Mouse (Mus musculus): Measurements from ENCODE around the gene Srl. TPM values are rescaled to one million over a fixed set of nuclear protein-coding genes. Genes with fewer than 3 reads are reported as not detected.

Gene Srl
- polyA plus RNA-seq, 1 experiment from 2014 or later = 18.2 TPM

GRCm38 (mm10) chr16:4557085-4557484 is 15.5 kb upstream of the Srl start:
- H3K4me3 ChIP-seq (ENCODE audit: low read length) = peak overlapping the region; percentile 85
- H3K27ac ChIP-seq (ENCODE audit: low read length) = peak overlapping the region; percentile 97
- peaks cover 2% of the 10 kb centered on the region; the same call in 1 of the 2 replicates for H3K36me3 ChIP-seq (ENCODE audit: insufficient read depth, low read length)
- H3K9me3 ChIP-seq (ENCODE audit: low read length) = no peaks in the 10 kb centered on the region
- peaks cover 32% of the 10 kb centered on the region for H3K4me1 ChIP-seq (ENCODE audit: insufficient read depth, low read length)
- peak overlapping the region; percentile 93 for H3K4me2 ChIP-seq (replicated peaks; ENCODE audit: low read depth, low read length)
- H3K27me3 ChIP-seq (ENCODE audit: insufficient read depth, low read length) = no peaks in the 10 kb centered on the region
- no peak for ATAC-seq (ENCODE audit: low FRiP score, low TSS enrichment)
- peak overlapping the region; percentile 82 for H3K9ac ChIP-seq (replicated peaks; ENCODE audit: low read length)
- WGBS = 50% methylated on average over 1 of the region's 1 CpGs

GRCm38 (mm10) chr16:4555555-4555954 is 13.9 kb upstream of the Srl start:
- peaks cover 13% of the 10 kb centered on the region; the same call in 1 of the 2 replicates for H3K36me3 ChIP-seq (ENCODE audit: insufficient read depth, low read length)
- peaks cover 32% of the 10 kb centered on the region for H3K4me1 ChIP-seq (ENCODE audit: insufficient read depth, low read length)

DNA sequence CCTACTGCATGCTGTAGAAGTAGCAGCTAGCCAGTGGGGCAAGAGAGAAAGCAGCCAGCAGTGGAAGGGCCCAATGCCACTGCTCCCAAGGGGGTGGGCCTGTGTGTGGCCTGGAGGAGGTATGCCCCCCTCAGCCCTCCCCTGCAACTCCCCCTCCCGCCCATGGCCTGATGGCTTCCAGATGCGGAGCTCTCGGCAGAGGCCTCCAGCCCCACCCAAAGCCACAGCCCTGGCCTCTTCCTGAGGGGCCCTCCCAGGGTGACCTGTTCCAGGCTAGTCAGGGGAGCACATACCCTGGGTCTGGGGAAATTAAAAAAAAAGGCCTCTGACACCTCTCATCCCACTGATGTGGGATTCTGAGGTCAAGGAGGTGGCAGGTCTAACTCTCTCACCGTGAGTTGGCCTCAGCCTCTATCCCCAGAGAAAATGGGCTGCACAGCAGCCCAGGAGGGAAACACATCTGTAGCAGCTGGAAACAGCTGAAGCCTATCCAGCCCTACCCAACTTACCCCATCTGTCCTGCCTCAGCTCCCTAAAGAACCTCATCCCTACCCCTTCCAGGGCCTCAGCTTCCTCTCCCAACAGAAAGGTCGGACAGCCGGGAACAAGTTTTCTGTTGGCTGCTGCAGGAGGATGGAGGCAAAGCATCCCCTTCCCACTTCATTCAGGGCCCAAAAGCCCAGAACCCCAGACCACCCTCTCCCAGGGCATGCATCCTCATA is 11.4 kb upstream of the Srl start:
- peak overlapping the region; percentile 57 for H3K27ac ChIP-seq (ENCODE audit: low read length)
- 27% methylated on average over 6 of the region's 6 CpGs for WGBS
- H3K4me2 ChIP-seq (replicated peaks; ENCODE audit: low read depth, low read length) = peak overlapping the region; percentile 26
- no peaks in the 10 kb centered on the region for H3K9me3 ChIP-seq (ENCODE audit: low read length)
- ATAC-seq (ENCODE audit: low FRiP score, low TSS enrichment) = peak; percentile 42
- H3K27me3 ChIP-seq (ENCODE audit: insufficient read depth, low read length) = no peaks in the 10 kb centered on the region
- H3K36me3 ChIP-seq (ENCODE audit: insufficient read depth, low read length) = peaks cover 24% of the 10 kb centered on the region
- H3K4me3 ChIP-seq (ENCODE audit: low read length) = no peak overlapping the region
- peaks cover 32% of the 10 kb centered on the region for H3K4me1 ChIP-seq (ENCODE audit: insufficient read depth, low read length)
- H3K9ac ChIP-seq (replicated peaks; ENCODE audit: low read length) = peak overlapping the region; percentile 18

More at GRCm38 (mm10) chr16:4555555-4555954, 13.9 kb upstream of the Srl start:
- 93% methylated on average over 1 of the region's 1 CpGs for WGBS
- no peak overlapping the region for H3K4me2 ChIP-seq (replicated peaks; ENCODE audit: low read depth, low read length)
- no peaks in the 10 kb centered on the region for H3K27me3 ChIP-seq (ENCODE audit: insufficient read depth, low read length)
- no peak overlapping the region for H3K9ac ChIP-seq (replicated peaks; ENCODE audit: low read length)
- ATAC-seq (ENCODE audit: low FRiP score, low TSS enrichment) = no peak
- H3K4me3 ChIP-seq (ENCODE audit: low read length) = no peak overlapping the region
- no peak overlapping the region for H3K27ac ChIP-seq (ENCODE audit: low read length)
- H3K9me3 ChIP-seq (ENCODE audit: low read length) = no peaks in the 10 kb centered on the region

DNA sequence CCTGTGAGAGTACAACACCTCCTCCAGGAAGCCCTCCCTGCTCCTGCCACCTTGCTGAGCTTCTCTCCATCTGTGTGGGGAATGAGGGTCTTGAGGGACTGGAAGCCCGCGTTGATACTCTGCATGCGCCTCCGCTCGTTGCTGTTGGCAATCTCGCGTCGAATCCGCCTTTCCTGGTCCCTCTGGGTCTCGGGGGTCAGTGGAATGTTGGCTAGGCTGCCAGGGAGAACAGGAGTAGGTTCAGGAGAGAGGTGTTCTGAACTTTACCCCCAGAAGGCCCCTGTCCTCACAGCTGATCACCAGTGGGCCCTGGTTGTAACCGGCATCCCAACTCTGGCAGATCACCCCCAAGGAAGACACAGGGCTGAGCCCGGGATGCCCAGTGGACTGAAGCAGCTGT is 10.3 kb upstream of the Srl start:
- Histone ChIP-seq H3K4me2 (replicated peaks; ENCODE audit: low read depth, low read length) (no peak overlapping the region), H3K9ac (replicated peaks; ENCODE audit: low read length) (no peak overlapping the region), H3K4me3 (ENCODE audit: low read length) (no peak overlapping the region), H3K9me3 (ENCODE audit: low read length) (no peaks in the 10 kb centered on the region), H3K27me3 (ENCODE audit: insufficient read depth, low read length) (no peaks in the 10 kb centered on the region), H3K27ac (ENCODE audit: low read length) (no peak overlapping the region), H3K4me1 (ENCODE audit: insufficient read depth, low read length) (peaks cover 22% of the 10 kb centered on the region), H3K36me3 (ENCODE audit: insufficient read depth, low read length) (peaks cover 32% of the 10 kb centered on the region)
- ATAC-seq (ENCODE audit: low FRiP score, low TSS enrichment) = no peak
- WGBS = 90% methylated on average over 12 of the region's 12 CpGs

GRCm38 (mm10) chr16:4551056-4551455 is 9.4 kb upstream of the Srl start:
- no peaks in the 10 kb centered on the region for H3K27me3 ChIP-seq (ENCODE audit: insufficient read depth, low read length)
- no peak overlapping the region for H3K4me2 ChIP-seq (replicated peaks; ENCODE audit: low read depth, low read length)
- peaks cover 37% of the 10 kb centered on the region for H3K36me3 ChIP-seq (ENCODE audit: insufficient read depth, low read length)
- no peak overlapping the region for H3K4me3 ChIP-seq (ENCODE audit: low read length)
- no peaks in the 10 kb centered on the region for H3K9me3 ChIP-seq (ENCODE audit: low read length)
- peak; percentile 52; the same call in 1 of the 2 replicates for ATAC-seq (ENCODE audit: low FRiP score, low TSS enrichment)
- H3K27ac ChIP-seq (ENCODE audit: low read length) = no peak overlapping the region
- WGBS = 33% methylated on average over 13 of the region's 13 CpGs
- 0 out of 2 replicates have a peak overlapping the region, but pooled peaks have one; percentile 9 for H3K9ac ChIP-seq (replicated peaks; ENCODE audit: low read length)
- H3K4me1 ChIP-seq (ENCODE audit: insufficient read depth, low read length) = peaks cover 16% of the 10 kb centered on the region

DNA sequence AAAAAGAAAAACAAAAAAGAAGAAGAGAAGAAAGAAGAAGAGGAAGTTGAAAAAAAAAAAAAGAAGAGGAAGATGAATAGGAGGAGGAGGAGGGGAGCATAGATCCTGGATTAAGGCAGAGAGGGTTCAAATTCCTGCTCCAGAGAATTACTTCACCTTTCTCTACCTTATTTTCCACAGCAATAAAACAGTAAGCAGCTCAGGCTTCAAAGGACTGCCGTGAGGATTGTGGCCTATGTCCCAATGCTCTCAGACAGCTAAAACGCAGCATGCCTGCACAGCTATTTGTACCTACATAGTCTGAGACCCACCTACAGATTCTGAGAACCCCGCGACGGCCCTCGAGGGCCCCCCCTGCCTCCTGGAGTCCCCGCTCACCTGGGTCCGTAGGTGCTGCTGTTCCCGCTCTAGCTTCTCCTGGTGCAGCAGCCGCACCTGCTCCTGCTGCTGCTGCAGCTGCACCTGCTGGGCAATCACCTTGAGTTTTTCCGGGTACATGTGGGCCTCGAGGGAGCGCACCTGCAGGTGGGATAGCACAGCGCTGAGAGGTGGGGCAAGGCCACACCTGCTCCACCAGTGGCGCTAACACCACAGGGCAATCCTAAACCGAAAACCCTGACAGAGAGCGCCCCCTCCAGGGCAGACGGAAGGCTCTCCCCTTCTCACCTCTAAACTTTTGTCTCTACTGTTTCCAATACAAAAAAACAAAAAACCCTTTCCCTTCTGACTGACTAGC is 7.5 kb upstream of the Srl start:
- no peak for ATAC-seq (ENCODE audit: low FRiP score, low TSS enrichment)

DNA sequence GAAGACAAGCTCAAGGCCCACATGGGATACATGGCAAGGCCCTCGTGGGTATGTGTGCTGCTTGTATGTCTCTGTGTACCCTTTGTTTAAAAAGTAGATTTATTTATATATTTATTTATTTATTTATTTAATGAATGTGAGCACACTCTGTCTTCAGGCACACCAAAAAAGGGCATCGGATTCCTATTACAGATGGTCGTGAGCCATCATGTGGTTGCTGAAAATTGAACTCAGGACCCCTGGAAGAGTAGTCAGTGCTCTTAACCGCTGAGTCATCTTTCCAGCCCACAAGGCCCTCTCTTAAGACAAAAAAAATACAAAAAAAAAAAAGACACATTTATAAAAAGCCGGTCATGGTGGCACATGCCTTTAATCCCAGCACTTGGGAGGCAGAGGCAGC is 6.0 kb upstream of the Srl start:
- Histone ChIP-seq H3K4me1 (ENCODE audit: insufficient read depth, low read length) (peaks cover 2% of the 10 kb centered on the region), H3K27me3 (ENCODE audit: insufficient read depth, low read length) (no peaks in the 10 kb centered on the region), H3K4me2 (replicated peaks; ENCODE audit: low read depth, low read length) (no peak overlapping the region), H3K4me3 (ENCODE audit: low read length) (no peak overlapping the region), H3K9ac (replicated peaks; ENCODE audit: low read length) (no peak overlapping the region), H3K27ac (ENCODE audit: low read length) (no peak overlapping the region), H3K36me3 (ENCODE audit: insufficient read depth, low read length) (peaks cover 53% of the 10 kb centered on the region), H3K9me3 (ENCODE audit: low read length) (no peaks in the 10 kb centered on the region)
- 85% methylated on average over 5 of the region's 5 CpGs for WGBS
- no peak for ATAC-seq (ENCODE audit: low FRiP score, low TSS enrichment)

More for the DNA sequence above, 7.5 kb upstream of the Srl start:
- no peaks in the 10 kb centered on the region for H3K9me3 ChIP-seq (ENCODE audit: low read length)
- 84% methylated on average over 18 of the region's 18 CpGs for WGBS
- H3K4me2 ChIP-seq (replicated peaks; ENCODE audit: low read depth, low read length) = no peak overlapping the region
- H3K27me3 ChIP-seq (ENCODE audit: insufficient read depth, low read length) = no peaks in the 10 kb centered on the region
- H3K36me3 ChIP-seq (ENCODE audit: insufficient read depth, low read length) = peaks cover 52% of the 10 kb centered on the region
- no peak overlapping the region for H3K9ac ChIP-seq (replicated peaks; ENCODE audit: low read length)
- no peak overlapping the region for H3K4me3 ChIP-seq (ENCODE audit: low read length)
- no peak overlapping the region for H3K27ac ChIP-seq (ENCODE audit: low read length)
- H3K4me1 ChIP-seq (ENCODE audit: insufficient read depth, low read length) = peaks cover 16% of the 10 kb centered on the region

GRCm38 (mm10) chr16:4546838-4547237 is 5.2 kb upstream of the Srl start:
- Histone ChIP-seq H3K4me2 (replicated peaks; ENCODE audit: low read depth, low read length) (no peak overlapping the region), H3K9ac (replicated peaks; ENCODE audit: low read length) (no peak overlapping the region), H3K36me3 (ENCODE audit: insufficient read depth, low read length) (peaks cover 52% of the 10 kb centered on the region), H3K27ac (ENCODE audit: low read length) (no peak overlapping the region), H3K4me3 (ENCODE audit: low read length) (no peak overlapping the region), H3K9me3 (ENCODE audit: low read length) (no peaks in the 10 kb centered on the region), H3K4me1 (ENCODE audit: insufficient read depth, low read length) (peaks cover 5% of the 10 kb centered on the region; the same call in 1 of the 2 replicates), H3K27me3 (ENCODE audit: insufficient read depth, low read length) (no peaks in the 10 kb centered on the region)
- 96% methylated on average over 8 of the region's 8 CpGs for WGBS
- no peak for ATAC-seq (ENCODE audit: low FRiP score, low TSS enrichment)

DNA sequence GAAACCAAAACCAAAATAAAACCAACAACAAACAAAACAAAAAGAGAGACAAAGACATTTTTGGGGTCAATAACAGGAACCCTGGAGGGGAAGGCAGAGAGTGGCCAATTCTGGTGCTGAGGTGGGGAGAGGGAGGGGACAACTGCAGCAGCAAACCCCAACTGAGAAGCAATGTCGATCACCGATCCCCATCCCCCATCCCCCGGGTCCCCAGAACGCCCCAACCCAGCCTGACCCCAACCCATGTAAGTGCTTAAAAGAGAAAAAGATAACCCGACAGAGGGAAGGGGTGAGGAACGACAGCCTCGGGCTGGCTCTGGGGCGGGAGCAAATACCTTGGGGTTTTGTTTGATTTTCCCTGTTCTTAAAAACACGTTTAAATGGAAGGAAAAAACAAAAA is 3.2 kb upstream of the Srl start:
- no peak overlapping the region for H3K4me3 ChIP-seq (ENCODE audit: low read length)
- H3K4me1 ChIP-seq (ENCODE audit: insufficient read depth, low read length) = peaks cover 5% of the 10 kb centered on the region; the same call in 1 of the 2 replicates
- no peak overlapping the region for H3K9ac ChIP-seq (replicated peaks; ENCODE audit: low read length)
- WGBS = 71% methylated on average over 9 of the region's 9 CpGs
- no peaks in the 10 kb centered on the region for H3K27me3 ChIP-seq (ENCODE audit: insufficient read depth, low read length)
- H3K9me3 ChIP-seq (ENCODE audit: low read length) = no peaks in the 10 kb centered on the region
- no peak for ATAC-seq (ENCODE audit: low FRiP score, low TSS enrichment)
- no peak overlapping the region for H3K4me2 ChIP-seq (replicated peaks; ENCODE audit: low read depth, low read length)
- H3K27ac ChIP-seq (ENCODE audit: low read length) = no peak overlapping the region
- peaks cover 42% of the 10 kb centered on the region for H3K36me3 ChIP-seq (ENCODE audit: insufficient read depth, low read length)

DNA sequence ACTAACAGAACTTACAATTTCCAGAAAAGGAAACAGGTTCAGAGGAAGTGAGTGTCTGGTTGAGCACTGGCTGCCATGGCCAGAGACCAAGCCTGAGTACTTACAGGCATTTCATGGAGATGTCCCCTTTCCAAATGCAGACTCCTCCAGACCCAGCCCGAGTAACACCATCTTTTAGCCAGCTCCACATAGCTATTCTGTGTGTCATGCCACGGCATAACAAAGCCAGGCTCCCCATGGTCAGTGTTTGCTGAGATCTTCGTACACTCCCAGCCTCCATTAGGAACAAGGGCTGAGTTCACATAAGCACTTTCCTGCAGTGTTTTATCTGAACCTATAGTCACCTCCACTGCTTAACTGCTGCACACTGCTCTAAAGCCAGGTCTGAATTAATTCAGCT is 1.6 kb upstream of the Srl start:
- ATAC-seq (ENCODE audit: low FRiP score, low TSS enrichment) = no peak
- peaks cover 31% of the 10 kb centered on the region for H3K36me3 ChIP-seq (ENCODE audit: insufficient read depth, low read length)
- H3K4me2 ChIP-seq (replicated peaks; ENCODE audit: low read depth, low read length) = no peak overlapping the region
- no peak overlapping the region for H3K4me3 ChIP-seq (ENCODE audit: low read length)
- WGBS = 74% methylated on average over 3 of the region's 3 CpGs
- no peak overlapping the region for H3K9ac ChIP-seq (replicated peaks; ENCODE audit: low read length)
- H3K27me3 ChIP-seq (ENCODE audit: insufficient read depth, low read length) = no peaks in the 10 kb centered on the region
- H3K27ac ChIP-seq (ENCODE audit: low read length) = no peak overlapping the region
- H3K4me1 ChIP-seq (ENCODE audit: insufficient read depth, low read length) = peaks cover 5% of the 10 kb centered on the region; the same call in 1 of the 2 replicates
- no peaks in the 10 kb centered on the region for H3K9me3 ChIP-seq (ENCODE audit: low read length)
